Mouse (Mus musculus) embryo, embryonic 10.5 days (tissue): Measurements from ENCODE around the gene Tlnrd1.

Experiments
- DNase-seq: peaks from one replicate; pipeline ENCODE4 v3.0.0-alpha.2; 2015; ENCODE audit warnings: low spot score

Tlnrd1 gene

DNA sequence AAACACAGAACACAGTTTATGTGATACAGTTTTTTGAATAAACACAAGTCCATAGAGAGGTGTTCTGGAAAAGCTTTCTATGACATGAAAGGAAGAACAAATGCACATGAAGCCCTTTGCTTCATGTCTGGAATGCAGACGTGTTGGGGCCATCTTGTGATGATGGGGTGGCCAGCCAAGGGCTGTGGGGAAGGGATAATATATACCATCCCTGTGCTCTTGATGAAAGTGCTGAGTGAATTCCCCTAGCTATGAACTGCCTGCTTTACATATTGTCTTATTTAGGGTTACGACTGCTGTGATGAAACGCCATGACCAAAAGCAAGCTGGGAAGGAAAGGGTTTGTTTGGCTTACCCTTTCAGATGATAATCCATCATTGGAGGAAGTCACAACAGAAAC, 39.3 kb downstream of the Tlnrd1 start:
- no peak for DNase-seq

DNA sequence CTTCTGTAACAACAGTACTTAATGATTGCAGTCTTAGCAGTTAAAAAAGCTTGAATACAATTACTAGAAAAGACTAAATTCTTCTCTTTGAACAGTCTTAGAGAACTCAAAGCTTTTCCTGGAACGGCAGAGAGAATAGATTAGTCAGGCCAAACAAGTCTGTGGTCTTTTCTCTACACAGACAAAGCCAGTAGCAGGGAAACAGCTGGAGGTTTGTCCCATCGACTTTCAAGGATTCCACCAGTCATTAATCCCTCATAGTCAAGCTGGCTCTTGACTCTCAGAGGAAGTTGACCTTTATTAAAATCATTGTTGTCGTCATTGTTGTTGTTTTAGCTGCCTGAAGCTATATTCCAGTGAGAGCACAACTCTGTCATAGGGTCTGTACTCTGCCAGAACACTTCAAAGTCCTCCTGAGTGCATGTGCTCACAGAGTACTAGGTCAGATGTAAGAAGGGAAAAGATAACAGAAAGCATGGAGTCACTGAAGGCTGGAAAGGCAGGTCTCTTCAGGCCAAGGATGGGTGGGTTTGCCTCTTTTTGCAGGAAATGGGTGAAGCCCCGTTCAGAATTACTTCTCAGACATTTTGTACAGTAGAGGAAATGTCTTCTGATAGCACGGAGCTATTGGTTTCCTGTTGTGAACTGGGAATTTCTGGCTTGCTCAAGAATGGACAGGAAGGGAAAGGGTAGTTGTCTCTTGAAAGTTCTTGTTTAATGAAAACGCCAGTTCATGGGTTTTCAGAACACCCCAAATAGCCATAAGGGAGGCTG, 41.4 kb downstream of the Tlnrd1 start:
- DNase-seq, result no peak

DNA sequence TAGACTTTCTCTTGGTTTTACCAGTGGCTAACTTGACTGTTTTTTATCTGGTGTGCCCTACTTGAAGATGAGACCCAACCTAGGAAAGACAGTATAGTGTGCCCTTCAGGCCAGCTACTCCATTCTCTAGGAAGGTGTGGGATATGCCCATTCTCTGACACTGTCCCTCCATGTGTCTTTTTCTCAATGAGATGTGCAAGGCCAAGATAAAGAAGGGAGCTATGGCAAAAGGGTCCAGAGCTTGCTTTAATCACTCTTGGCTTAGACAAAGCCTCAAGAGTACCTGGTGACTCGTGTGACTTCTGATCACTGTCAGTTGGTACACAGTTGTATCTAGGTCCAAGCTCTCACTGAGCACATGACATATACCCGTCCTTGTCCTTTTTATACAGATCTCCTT, 44.0 kb downstream of the Tlnrd1 start:
- DNase-seq, result no peak

DNA sequence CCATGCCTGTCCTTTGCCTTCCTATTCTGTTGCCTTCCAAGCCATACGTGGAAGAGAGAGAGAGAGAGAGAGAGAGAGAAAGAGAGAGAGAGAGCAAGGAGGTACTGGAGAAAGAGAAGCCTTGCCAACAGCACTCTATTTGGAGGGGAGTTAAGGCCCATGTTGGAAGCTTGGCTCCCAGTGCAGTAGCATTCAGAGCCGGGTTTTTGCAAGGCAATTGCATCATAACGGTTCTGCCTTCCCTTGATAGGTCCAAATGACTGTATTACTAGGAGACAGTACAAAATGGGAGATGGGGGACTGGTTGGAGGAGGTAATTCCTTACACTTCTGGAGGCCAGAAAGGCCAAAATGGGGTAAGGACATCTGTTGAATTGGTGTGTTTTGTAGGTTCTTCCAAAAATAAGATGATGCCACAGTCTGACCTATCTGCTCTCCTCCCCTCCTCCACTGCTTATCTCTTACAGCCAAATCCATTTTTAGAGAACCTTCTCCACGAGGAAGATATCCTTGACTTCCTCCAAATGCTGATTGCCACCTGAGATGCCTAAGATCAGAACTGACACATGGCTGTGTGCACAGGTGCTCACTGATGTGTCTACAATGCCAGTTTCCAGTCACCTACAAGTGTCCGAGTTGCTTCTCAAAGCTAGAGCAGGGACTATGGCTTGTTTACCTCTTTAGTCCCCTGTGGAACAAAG, 45.4 kb downstream of the Tlnrd1 start:
- no peak for DNase-seq
